In genomic region chr1:161420646-161421045, GRCm38 (mm10) we compare ENCODE assay signal across 30 mouse cellular contexts. TPM values are rescaled to one million over a fixed set of nuclear protein-coding genes. Genes with fewer than 3 reads are reported as not detected.
DNase-seq lines count a peak whose midpoint lies in the region; TF ChIP-seq lines count a peak whose summit lies in the region.
"Had no signal": no experiment of that assay in that cellular context is flagged by ENCODE, and none has a peak within 500 bp of the region (broad histone marks: within the 10 kb centered on the region; RNA-seq: fewer than 3 reads in every experiment).

No protein-coding gene starts in this region.

- peak; percentile 21 to 29 for DNase-seq in cerebellum, postnatal 10 days
- no peak for DNase-seq in cerebellum, postnatal 4 days (ENCODE audit: low spot score in 2 of 2)
- peak; percentile 4 for DNase-seq in left cerebral cortex, postnatal 4 days
- DNase-seq in left cerebral cortex, postnatal 14 days (ENCODE audit: low spot score in 2 of 2) = no peak
- DNase-seq in thymus, adult 2 months = no peak
- DNase-seq in thymus, postnatal 25 days = no peak
- DNase-seq: adrenal gland, postnatal 10 days; B cell, adult 2 months; cerebellum, adult 11-12 months; cerebellum, adult 8-10 months; gastrocnemius, postnatal 10 days; gastrocnemius, postnatal 36 days had no signal

- WGBS in thymus, adult 2 months = 83% methylated on average over 9 of the region's 9 CpGs

- no peak overlapping the region for H3K4me3 ChIP-seq in thymus, adult 2 months (ENCODE audit: control insufficient read depth, insufficient read depth, low read length)
- H3K4me3 ChIP-seq: forebrain, embryonic 10.5 days; forebrain, embryonic 13.5 days; hindbrain, embryonic 10.5 days; hindbrain, embryonic 13.5 days; intestine, embryonic 15.5 days had no signal

- H3K27me3 ChIP-seq in thymus, adult 2 months (ENCODE audit: control insufficient read depth, insufficient read depth, low read length) = no peaks in the 10 kb centered on the region
- H3K27me3 ChIP-seq: CH12.LX; forebrain, embryonic 13.5 days; hindbrain, embryonic 13.5 days; intestine, embryonic 15.5 days had no signal

- no peak for TF ChIP-seq POLR2A in thymus, adult 2 months (IDR thresholded peaks at IDR 0.05; ENCODE audit: control insufficient read depth, extremely low read depth, insufficient read depth, low read length, poor library complexity)

- TF ChIP-seq CTCF in thymus, adult 2 months (IDR thresholded peaks at IDR 0.05; ENCODE audit: borderline replicate concordance, control insufficient read depth, extremely low read depth, insufficient read depth, low read length, poor library complexity) = 0 out of 2 replicates have a peak, but pooled peaks have one; percentile 13

- intact Hi-C loops in left cerebral cortex, postnatal 4 days (cut with DNase I) = no loop called here
- intact Hi-C loops in left cerebral cortex, postnatal 14 days (cut with DNase I) = no loop called here

- H3K27ac ChIP-seq in thymus, adult 2 months (ENCODE audit: control insufficient read depth, insufficient read depth, low read length) = no peak overlapping the region
- H3K27ac ChIP-seq: forebrain, embryonic 10.5 days; forebrain, embryonic 13.5 days; hindbrain, embryonic 10.5 days; hindbrain, embryonic 13.5 days; intestine, embryonic 15.5 days had no signal

- H3K36me3 ChIP-seq in thymus, adult 2 months (ENCODE audit: control insufficient read depth, insufficient read depth, low read length) = no peaks in the 10 kb centered on the region
- H3K36me3 ChIP-seq: forebrain, embryonic 10.5 days; G1E; hindbrain, embryonic 10.5 days; hindbrain, embryonic 13.5 days; intestine, embryonic 15.5 days had no signal

- no peaks in the 10 kb centered on the region for H3K4me1 ChIP-seq in thymus, adult 2 months (replicated peaks; ENCODE audit: control insufficient read depth, insufficient read depth, low read length)
- H3K4me1 ChIP-seq: forebrain, embryonic 13.5 days; hindbrain, embryonic 10.5 days; hindbrain, embryonic 13.5 days; intestine, embryonic 15.5 days had no signal

RNA-seq across cellular contexts. Expression of gene Tnfsf4, which starts 25.4 kb away (rescaled TPM):
- not detected for total RNA-seq in left cerebral cortex, postnatal 4 days (2021)
- not detected for total RNA-seq in left cerebral cortex, postnatal 14 days (2021)
- polyA plus RNA-seq in thymus, adult 2 months (2012; rRNA removed) = 0.07 and 0.20 TPM in 2 replicates
- total RNA-seq: adrenal gland, adult 18-20 months; adrenal gland, postnatal 10 days; gastrocnemius, adult 18-20 months; gastrocnemius, postnatal 10 days; gastrocnemius, postnatal 36 days; granulocyte monocyte progenitor cell, adult 5-6 weeks; heart, adult 8-10 months; heart, postnatal 25 days had no signal
- polyA plus RNA-seq: brain, embryonic 14.5 days; forebrain, embryonic 10.5 days; forebrain, embryonic 13.5 days; forebrain, embryonic 16.5 days; G1E; heart, embryonic 11.5 days; heart, embryonic 14.5 days; hindbrain, embryonic 10.5 days; hindbrain, embryonic 13.5 days; hindbrain, embryonic 16.5 days; intestine, embryonic 15.5 days; Patski had no signal

Comparison
In these comparisons a context has a peak if more than half of its experiments do, and no peak if none do; other contexts are left out.
1. DNase-seq: peak in cerebellum, postnatal 10 days (2 of 2) and left cerebral cortex, postnatal 4 days (single experiment); none in cerebellum, postnatal 4 days (0 of 2), left cerebral cortex, postnatal 14 days (0 of 2), thymus, adult 2 months (single experiment) and thymus, postnatal 25 days (single experiment).